Mouse (Mus musculus): ENCODE measurements around the gene Dnajc2. TPM values are rescaled to one million over a fixed set of nuclear protein-coding genes. Genes with fewer than 3 reads are reported as not detected.

Gene Dnajc2
- polyA plus RNA-seq, 1 experiment from 2014 or later: 64.2 TPM

DNA sequence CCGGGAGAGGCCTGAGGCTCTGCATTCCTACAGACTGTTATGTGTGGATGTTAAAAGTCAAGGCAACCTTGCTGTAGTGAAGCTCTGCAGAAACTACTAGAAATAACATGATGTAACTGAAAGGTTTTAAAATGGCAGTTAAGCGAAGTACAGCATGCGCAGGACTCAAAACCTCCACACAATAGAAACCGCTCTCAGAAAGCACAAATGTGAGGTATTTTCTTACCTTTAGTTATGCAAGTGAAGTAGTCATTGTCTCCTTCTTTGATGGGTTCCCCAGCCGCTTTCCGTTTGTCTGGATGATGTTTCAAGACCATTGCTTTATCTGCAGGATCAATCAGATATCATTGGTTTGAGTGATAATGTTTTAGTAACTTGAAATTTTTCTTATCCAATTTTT is 8.6 kb downstream of the Dnajc2 start:
- H3K36me3 ChIP-seq (ENCODE audit: control insufficient read depth, insufficient read depth, low read length): peaks cover 53% of the 10 kb centered on the region

DNA sequence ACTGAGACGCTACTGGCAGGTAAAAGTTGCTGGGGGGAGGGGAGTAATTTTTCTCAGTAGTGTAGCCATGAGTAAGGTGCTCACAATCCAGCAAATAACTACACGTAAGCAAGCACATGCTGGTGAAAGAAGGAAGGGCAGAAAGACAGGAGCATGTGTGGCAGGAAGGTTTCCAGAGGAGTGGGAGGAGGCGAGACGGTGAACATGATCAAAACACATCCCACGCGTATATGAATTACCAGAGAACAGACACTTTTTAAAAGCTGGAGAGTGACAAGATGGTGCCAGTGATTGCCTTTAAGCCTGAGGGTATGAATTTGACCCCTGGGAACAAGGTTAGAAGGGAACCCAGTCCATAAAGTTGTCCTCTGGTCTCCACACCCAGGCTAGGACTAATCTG is 15.2 kb downstream of the Dnajc2 start:
- Histone ChIP-seq H3K4me1 (ENCODE audit: control insufficient read depth, insufficient read depth, low read length) (no peaks in the 10 kb centered on the region), H3K9ac (replicated peaks; ENCODE audit: low read depth, low read length) (no peak overlapping the region), H3K4me2 (replicated peaks; ENCODE audit: low read depth, low read length) (no peak overlapping the region), H3K27me3 (ENCODE audit: control insufficient read depth, insufficient read depth, low read length) (no peaks in the 10 kb centered on the region), H3K9me3 (ENCODE audit: control insufficient read depth, low read depth, low read length) (no peaks in the 10 kb centered on the region), H3K4me3 (ENCODE audit: low read depth, low read length) (no peak overlapping the region), H3K36me3 (ENCODE audit: control insufficient read depth, insufficient read depth, low read length) (peaks cover 39% of the 10 kb centered on the region), H3K27ac (ENCODE audit: low read length) (no peak overlapping the region)
- 91% methylated on average over 6 of the region's 6 CpGs for WGBS
- ATAC-seq (ENCODE audit: insufficient number of reproducible peaks, insufficient read depth, low FRiP score, low read depth): no peak

More for the DNA sequence above, 8.6 kb downstream of the Dnajc2 start:
- no peak for ATAC-seq (ENCODE audit: insufficient number of reproducible peaks, insufficient read depth, low FRiP score, low read depth)
- no peaks in the 10 kb centered on the region for H3K27me3 ChIP-seq (ENCODE audit: control insufficient read depth, insufficient read depth, low read length)
- 92% methylated on average over 6 of the region's 6 CpGs for WGBS
- H3K4me3 ChIP-seq (ENCODE audit: low read depth, low read length): no peak overlapping the region
- H3K9me3 ChIP-seq (ENCODE audit: control insufficient read depth, low read depth, low read length): no peaks in the 10 kb centered on the region
- no peak overlapping the region for H3K9ac ChIP-seq (replicated peaks; ENCODE audit: low read depth, low read length)
- no peaks in the 10 kb centered on the region for H3K4me1 ChIP-seq (ENCODE audit: control insufficient read depth, insufficient read depth, low read length)
- H3K4me2 ChIP-seq (replicated peaks; ENCODE audit: low read depth, low read length): no peak overlapping the region
- H3K27ac ChIP-seq (ENCODE audit: low read length): no peak overlapping the region

DNA sequence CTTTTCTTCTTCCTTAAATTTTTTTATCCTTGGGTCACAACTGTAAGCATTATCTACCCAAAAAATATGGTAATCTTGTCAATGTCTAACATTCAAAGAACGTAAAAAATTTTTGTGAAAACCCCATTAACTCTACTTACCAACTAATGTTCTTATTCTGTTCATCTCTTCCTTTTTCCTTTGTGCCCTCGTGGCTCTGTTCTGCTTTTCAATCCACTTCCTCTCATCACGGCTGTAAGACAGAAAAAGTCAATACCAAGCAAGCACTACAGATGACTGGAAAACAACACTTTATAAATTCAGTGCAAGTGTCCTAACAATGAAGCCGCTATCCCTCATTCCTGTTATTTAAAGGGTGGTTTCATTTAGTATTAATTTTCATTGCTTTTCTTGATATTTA is 16.5 kb downstream of the Dnajc2 start:
- Histone ChIP-seq H3K36me3 (ENCODE audit: control insufficient read depth, insufficient read depth, low read length) (peaks cover 40% of the 10 kb centered on the region), H3K4me3 (ENCODE audit: low read depth, low read length) (no peak overlapping the region), H3K4me1 (ENCODE audit: control insufficient read depth, insufficient read depth, low read length) (no peaks in the 10 kb centered on the region), H3K27ac (ENCODE audit: low read length) (no peak overlapping the region), H3K27me3 (ENCODE audit: control insufficient read depth, insufficient read depth, low read length) (no peaks in the 10 kb centered on the region), H3K9me3 (ENCODE audit: control insufficient read depth, low read depth, low read length) (no peaks in the 10 kb centered on the region), H3K9ac (replicated peaks; ENCODE audit: low read depth, low read length) (no peak overlapping the region), H3K4me2 (replicated peaks; ENCODE audit: low read depth, low read length) (no peak overlapping the region)
- WGBS: 92% methylated on average over 4 of the region's 4 CpGs
- ATAC-seq (ENCODE audit: insufficient number of reproducible peaks, insufficient read depth, low FRiP score, low read depth): no peak

DNA sequence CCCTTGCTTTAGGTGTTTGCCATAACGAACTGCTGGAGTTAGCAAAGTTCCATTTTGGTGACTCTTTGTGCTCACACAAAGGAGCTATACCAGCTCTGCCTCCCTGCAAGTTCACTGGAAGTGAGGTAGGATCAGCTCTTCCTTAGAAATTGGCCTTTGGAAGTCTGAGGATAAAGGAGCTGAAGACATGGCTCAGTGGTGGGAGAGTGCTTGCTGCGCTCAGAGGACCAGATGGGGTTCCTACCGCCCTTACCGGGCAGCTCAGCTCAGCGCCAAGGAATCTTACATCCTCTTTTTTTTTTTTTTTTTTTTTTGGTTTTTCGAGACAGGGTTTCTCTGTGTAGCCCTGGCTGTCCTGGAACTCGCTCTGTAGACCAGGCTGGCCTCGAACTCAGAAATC is 39.1 kb downstream of the Dnajc2 start:
- WGBS: 93% methylated on average over 5 of the region's 8 CpGs

DNA sequence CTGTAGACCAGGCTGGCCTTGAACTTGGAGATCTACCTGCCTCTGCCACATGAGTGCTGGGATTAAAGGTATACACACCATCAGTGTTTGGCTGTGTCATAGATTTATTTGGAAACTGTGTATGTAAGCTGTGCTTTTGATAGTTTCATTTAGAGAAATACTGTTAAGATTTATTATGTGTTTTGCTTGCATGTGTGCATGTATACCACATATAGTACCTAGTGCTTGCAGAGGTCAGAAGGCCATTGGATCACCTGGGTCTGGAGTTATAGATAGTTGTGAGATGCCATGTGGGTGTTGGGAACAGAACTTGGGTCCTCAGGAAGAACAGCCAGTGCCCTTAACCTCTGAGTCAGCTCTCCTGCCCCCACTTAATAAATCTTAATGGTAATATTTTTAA is 40.4 kb downstream of the Dnajc2 start:
- no peak overlapping the region for H3K9ac ChIP-seq (replicated peaks; ENCODE audit: low read depth, low read length)
- H3K4me3 ChIP-seq (ENCODE audit: low read depth, low read length): no peak overlapping the region
- no peak overlapping the region for H3K4me2 ChIP-seq (replicated peaks; ENCODE audit: low read depth, low read length)
- no peaks in the 10 kb centered on the region for H3K9me3 ChIP-seq (ENCODE audit: control insufficient read depth, low read depth, low read length)
- H3K27ac ChIP-seq (ENCODE audit: low read length): no peak overlapping the region
- no peak for ATAC-seq (ENCODE audit: insufficient number of reproducible peaks, insufficient read depth, low FRiP score, low read depth)
- H3K4me1 ChIP-seq (ENCODE audit: control insufficient read depth, insufficient read depth, low read length): no peaks in the 10 kb centered on the region
- no peaks in the 10 kb centered on the region for H3K27me3 ChIP-seq (ENCODE audit: control insufficient read depth, insufficient read depth, low read length)
- H3K36me3 ChIP-seq (ENCODE audit: control insufficient read depth, insufficient read depth, low read length): peaks cover 85% of the 10 kb centered on the region

More for the DNA sequence above, 39.1 kb downstream of the Dnajc2 start:
- H3K4me2 ChIP-seq (replicated peaks; ENCODE audit: low read depth, low read length): no peak overlapping the region
- no peaks in the 10 kb centered on the region for H3K9me3 ChIP-seq (ENCODE audit: control insufficient read depth, low read depth, low read length)
- peaks cover 76% of the 10 kb centered on the region for H3K36me3 ChIP-seq (ENCODE audit: control insufficient read depth, insufficient read depth, low read length)
- H3K27ac ChIP-seq (ENCODE audit: low read length): no peak overlapping the region
- no peaks in the 10 kb centered on the region for H3K27me3 ChIP-seq (ENCODE audit: control insufficient read depth, insufficient read depth, low read length)
- no peak overlapping the region for H3K9ac ChIP-seq (replicated peaks; ENCODE audit: low read depth, low read length)
- no peaks in the 10 kb centered on the region for H3K4me1 ChIP-seq (ENCODE audit: control insufficient read depth, insufficient read depth, low read length)
- no peak for ATAC-seq (ENCODE audit: insufficient number of reproducible peaks, insufficient read depth, low FRiP score, low read depth)
- H3K4me3 ChIP-seq (ENCODE audit: low read depth, low read length): no peak overlapping the region

DNA sequence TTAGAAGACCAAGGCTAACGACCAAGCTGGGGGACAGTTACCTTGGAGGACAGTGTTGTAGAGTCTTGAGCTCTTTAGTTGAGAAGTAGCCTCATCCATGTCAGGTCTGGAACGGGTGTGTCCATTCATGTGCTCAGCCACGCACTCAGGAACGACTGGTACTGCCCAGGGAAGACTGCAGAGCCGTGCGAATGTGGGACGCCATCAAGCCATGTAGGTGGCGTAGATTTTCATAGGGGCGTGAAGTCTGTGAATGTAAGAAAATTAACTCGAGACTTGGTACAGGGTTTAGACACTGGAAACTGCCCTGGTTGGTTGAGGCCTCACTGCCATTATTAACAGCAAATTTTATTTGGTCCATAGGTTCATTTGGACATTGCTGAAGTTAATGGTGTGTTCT is 41.4 kb downstream of the Dnajc2 start:
- ATAC-seq (ENCODE audit: insufficient number of reproducible peaks, insufficient read depth, low FRiP score, low read depth): no peak
- no peak overlapping the region for H3K4me3 ChIP-seq (ENCODE audit: low read depth, low read length)
- no peaks in the 10 kb centered on the region for H3K4me1 ChIP-seq (ENCODE audit: control insufficient read depth, insufficient read depth, low read length)
- H3K27ac ChIP-seq (ENCODE audit: low read length): no peak overlapping the region
- WGBS: 97% methylated on average over 10 of the region's 10 CpGs
- no peaks in the 10 kb centered on the region for H3K27me3 ChIP-seq (ENCODE audit: control insufficient read depth, insufficient read depth, low read length)
- H3K9me3 ChIP-seq (ENCODE audit: control insufficient read depth, low read depth, low read length): no peaks in the 10 kb centered on the region
- peaks cover 82% of the 10 kb centered on the region for H3K36me3 ChIP-seq (ENCODE audit: control insufficient read depth, insufficient read depth, low read length)
- no peak overlapping the region for H3K9ac ChIP-seq (replicated peaks; ENCODE audit: low read depth, low read length)
- H3K4me2 ChIP-seq (replicated peaks; ENCODE audit: low read depth, low read length): no peak overlapping the region

DNA sequence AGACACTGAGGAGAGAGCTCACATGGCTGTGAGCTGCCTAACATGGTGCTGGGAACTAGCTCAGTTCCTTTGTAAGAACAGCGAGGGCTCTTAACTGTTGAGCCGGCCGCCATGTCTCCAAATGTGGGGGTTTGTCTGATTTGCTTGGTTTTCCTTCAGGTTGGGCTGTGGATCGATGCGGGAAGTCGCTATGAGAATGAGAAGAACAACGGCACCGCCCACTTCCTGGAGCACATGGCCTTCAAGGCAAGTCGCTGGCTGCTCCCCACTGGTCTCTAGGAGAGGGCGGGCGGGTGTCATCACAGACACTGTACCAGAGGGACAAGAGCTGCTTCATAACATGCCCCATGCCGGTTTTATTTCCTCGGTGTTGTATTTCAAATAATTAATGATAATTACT is 45.2 kb downstream of the Dnajc2 start:
- no peak for ATAC-seq (ENCODE audit: insufficient number of reproducible peaks, insufficient read depth, low FRiP score, low read depth)
- WGBS: 90% methylated on average over 13 of the region's 13 CpGs
- H3K4me1 ChIP-seq (ENCODE audit: control insufficient read depth, insufficient read depth, low read length): peaks cover 9% of the 10 kb centered on the region
- peaks cover 50% of the 10 kb centered on the region for H3K36me3 ChIP-seq (ENCODE audit: control insufficient read depth, insufficient read depth, low read length)
- no peak overlapping the region for H3K9ac ChIP-seq (replicated peaks; ENCODE audit: low read depth, low read length)
- no peaks in the 10 kb centered on the region for H3K9me3 ChIP-seq (ENCODE audit: control insufficient read depth, low read depth, low read length)
- H3K27me3 ChIP-seq (ENCODE audit: control insufficient read depth, insufficient read depth, low read length): no peaks in the 10 kb centered on the region
- no peak overlapping the region for H3K4me3 ChIP-seq (ENCODE audit: low read depth, low read length)
- no peak overlapping the region for H3K27ac ChIP-seq (ENCODE audit: low read length)
- no peak overlapping the region for H3K4me2 ChIP-seq (replicated peaks; ENCODE audit: low read depth, low read length)

DNA sequence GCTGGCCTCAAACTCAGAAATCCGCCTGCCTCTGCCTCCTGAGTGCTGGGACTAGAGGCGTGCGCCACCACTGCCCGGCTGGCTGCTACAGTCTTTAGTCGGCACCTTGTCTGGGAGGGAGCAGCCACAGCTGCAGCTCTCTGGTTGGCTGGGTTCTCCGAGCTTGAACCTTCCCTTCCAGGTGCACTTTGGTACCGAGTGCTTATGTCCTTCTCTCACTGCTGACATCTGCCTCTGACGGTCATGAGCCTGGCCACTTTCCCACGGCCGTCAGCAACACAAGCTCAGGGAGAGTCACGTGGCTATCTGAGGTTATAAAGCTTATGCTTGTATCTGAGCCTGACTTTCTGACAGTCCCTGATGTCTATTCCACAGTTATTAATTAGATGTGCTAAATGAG is 45.9 kb downstream of the Dnajc2 start:
- no peak overlapping the region for H3K9ac ChIP-seq (replicated peaks; ENCODE audit: low read depth, low read length)
- no peak for ATAC-seq (ENCODE audit: insufficient number of reproducible peaks, insufficient read depth, low FRiP score, low read depth)
- H3K27me3 ChIP-seq (ENCODE audit: control insufficient read depth, insufficient read depth, low read length): no peaks in the 10 kb centered on the region
- H3K36me3 ChIP-seq (ENCODE audit: control insufficient read depth, insufficient read depth, low read length): peaks cover 42% of the 10 kb centered on the region
- peaks cover 9% of the 10 kb centered on the region for H3K4me1 ChIP-seq (ENCODE audit: control insufficient read depth, insufficient read depth, low read length)
- no peak overlapping the region for H3K4me3 ChIP-seq (ENCODE audit: low read depth, low read length)
- H3K9me3 ChIP-seq (ENCODE audit: control insufficient read depth, low read depth, low read length): no peaks in the 10 kb centered on the region
- H3K27ac ChIP-seq (ENCODE audit: low read length): no peak overlapping the region
- 91% methylated on average over 10 of the region's 11 CpGs for WGBS
- H3K4me2 ChIP-seq (replicated peaks; ENCODE audit: low read depth, low read length): no peak overlapping the region

DNA sequence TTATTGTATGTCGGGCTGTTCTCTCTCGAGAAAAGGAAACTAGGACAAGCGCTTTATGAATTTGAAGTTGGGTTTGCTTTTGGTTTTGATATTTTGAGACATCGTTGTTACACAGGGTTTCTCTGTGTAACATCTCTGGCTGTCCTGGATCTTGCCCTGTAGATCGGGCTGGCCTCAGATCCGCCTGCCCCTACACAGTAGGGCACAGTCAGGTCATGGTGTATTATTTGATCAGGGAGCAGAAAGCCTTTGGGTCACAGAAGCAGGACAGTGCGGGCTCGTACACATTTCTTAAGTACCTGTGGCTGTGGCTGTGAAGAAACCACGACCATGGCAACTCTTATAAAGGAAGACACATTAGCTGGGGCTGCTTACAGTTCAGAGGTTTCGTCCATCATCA is 47.4 kb downstream of the Dnajc2 start:
- peak overlapping the region; percentile 92 for H3K4me3 ChIP-seq (ENCODE audit: low read depth, low read length)
- peak overlapping the region; percentile 75 for H3K4me2 ChIP-seq (replicated peaks; ENCODE audit: low read depth, low read length)
- H3K9ac ChIP-seq (replicated peaks; ENCODE audit: low read depth, low read length): peak overlapping the region; percentile 89
- 19% methylated on average over 10 of the region's 10 CpGs for WGBS
- no peaks in the 10 kb centered on the region for H3K27me3 ChIP-seq (ENCODE audit: control insufficient read depth, insufficient read depth, low read length)
- H3K9me3 ChIP-seq (ENCODE audit: control insufficient read depth, low read depth, low read length): no peaks in the 10 kb centered on the region
- H3K27ac ChIP-seq (ENCODE audit: low read length): no peak overlapping the region; the same call in 1 of the 2 replicates
- peaks cover 9% of the 10 kb centered on the region for H3K4me1 ChIP-seq (ENCODE audit: control insufficient read depth, insufficient read depth, low read length)
- H3K36me3 ChIP-seq (ENCODE audit: control insufficient read depth, insufficient read depth, low read length): peaks cover 28% of the 10 kb centered on the region
- ATAC-seq (ENCODE audit: insufficient number of reproducible peaks, insufficient read depth, low FRiP score, low read depth): no peak

Measured in stomach, embryonic 14.5 days (tissue).